Mouse (Mus musculus) liver, adult 2 months (tissue): ENCODE results near the gene Grwd1. TPM values are rescaled to one million over a fixed set of nuclear protein-coding genes. Genes with fewer than 3 reads are reported as not detected.

Experiments used
- DNase-seq: peaks from one replicate; pipeline ENCODE4 v3.0.0-alpha.2; 2011; ENCODE audit warnings: low read depth, low spot score; ENCODE audit errors: extremely low read depth
- H3K27ac ChIP-seq: fragments of 200-500 bp; replicated peaks from 2 replicates; pipeline ENCODE4 v1.5.1; 2012; ENCODE audit warnings: low read depth, mild to moderate bottlenecking, control low read depth, inconsistent platforms, low read length; ENCODE audit not compliant: insufficient read depth
- H3K27me3 ChIP-seq: fragments of 200-500 bp; 2 replicates; pipeline ENCODE4 v1.6.1; 2012; ENCODE audit warnings: mild to moderate bottlenecking, moderate library complexity, low read length, inconsistent platforms; ENCODE audit not compliant: control insufficient read depth, insufficient read depth
- H3K36me3 ChIP-seq: fragments of 200-500 bp; 2 replicates; pipeline ENCODE4 v1.6.1; 2012; ENCODE audit warnings: low read length, inconsistent platforms; ENCODE audit not compliant: control insufficient read depth, insufficient read depth
- H3K4me1 ChIP-seq: fragments of 200-500 bp; 2 replicates; pipeline ENCODE4 v1.6.1; 2011; ENCODE audit warnings: low read length; ENCODE audit not compliant: control insufficient read depth, insufficient read depth
- H3K4me3 ChIP-seq: fragments of 200-500 bp; 2 replicates; pipeline ENCODE4 v1.5.1; 2011; ENCODE audit warnings: low read depth, mild to moderate bottlenecking, control low read depth, low read length, moderate library complexity; ENCODE audit not compliant: insufficient read depth
- H3K79me2 ChIP-seq: fragments of 200-500 bp; 2 replicates; pipeline ENCODE4 v1.6.1; 2012; ENCODE audit warnings: inconsistent platforms, mild to moderate bottlenecking, low read length, moderate library complexity; ENCODE audit not compliant: control insufficient read depth, insufficient read depth
- H3K9ac ChIP-seq: fragments of 200-500 bp; 2 replicates; pipeline ENCODE4 v1.6.1; 2012; ENCODE audit warnings: low read depth, mild to moderate bottlenecking, control low read depth, inconsistent platforms, low read length
- CTCF ChIP-seq: fragments of 200-500 bp; IDR thresholded peaks from 2 replicates; pipeline ENCODE4 v1.5.1; 2011; ENCODE audit warnings: low read depth, low read length, control low read depth
- POLR2A ChIP-seq: fragments of 200-500 bp; IDR thresholded peaks from 2 replicates; pipeline ENCODE4 v1.6.1; 2011; ENCODE audit warnings: low read length, control low read depth; ENCODE audit not compliant: insufficient read depth; ENCODE audit errors: extremely low read depth
- WGBS: fragments of 180-500 bp; shearing (Covaris S2); methylation state at CpG from one replicate; pipeline ENCODE4 v1.1.7; 2018; 5-methylcytosine and 5-hydroxymethylcytosine counted together
- polyA plus RNA-seq: library from polyadenylated mRNA; depleted of rRNA; stranded (reverse); fragments of >200 nt; gene quantifications from 2 replicates; pipeline ENCODE4 v1.2.3, GENCODE M21; 2012; rRNA removed
- total RNA-seq: library from RNA; depleted of rRNA; stranded (reverse); fragments of >200 nt; gene quantifications from 2 replicates; pipeline ENCODE4 v1.2.3, GENCODE M21; 2014; rRNA removed

The Grwd1 gene
- total and polyA plus RNA-seq, 2 experiments: 5.3 to 11.0 TPM

DNA sequence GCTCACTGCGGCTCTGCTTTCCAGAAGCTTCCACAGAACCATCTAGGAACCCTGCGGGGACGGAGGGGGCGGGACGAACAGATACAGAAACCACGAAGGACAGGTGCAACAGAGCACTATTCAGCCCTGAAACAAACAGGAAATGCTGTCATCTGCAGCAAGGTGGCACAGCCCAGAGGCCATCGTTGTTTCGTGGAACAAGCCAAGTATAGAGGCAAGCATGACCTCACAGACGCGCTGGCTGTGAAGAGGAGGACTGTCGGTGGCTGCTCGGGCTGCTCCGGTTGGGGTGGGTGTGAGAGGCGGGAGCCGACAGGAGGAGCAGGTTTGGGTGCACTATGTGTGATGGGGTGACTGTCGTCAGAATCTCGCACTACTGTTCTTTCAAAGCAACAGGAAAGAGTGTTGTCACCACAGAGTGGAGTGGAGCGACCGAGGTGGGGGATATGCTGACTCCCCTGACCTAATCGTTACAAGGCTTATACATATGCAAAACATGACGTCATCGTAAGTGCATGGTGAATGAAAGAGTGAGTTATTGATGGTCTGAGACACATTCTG, 51.6 kb downstream of the Grwd1 start:
- H3K9ac ChIP-seq: no peak overlapping the region
- 16% methylated on average over 22 of the region's 22 CpGs for WGBS
- H3K27me3 ChIP-seq: no peaks in the 10 kb centered on the region
- H3K4me3 ChIP-seq: no peak overlapping the region
- no peak overlapping the region for H3K27ac ChIP-seq
- no peaks in the 10 kb centered on the region for H3K79me2 ChIP-seq
- TF ChIP-seq CTCF (no peak), POLR2A (no peak)
- no peaks in the 10 kb centered on the region for H3K36me3 ChIP-seq
- H3K4me1 ChIP-seq: peaks cover 4% of the 10 kb centered on the region
- no peak for DNase-seq

DNA sequence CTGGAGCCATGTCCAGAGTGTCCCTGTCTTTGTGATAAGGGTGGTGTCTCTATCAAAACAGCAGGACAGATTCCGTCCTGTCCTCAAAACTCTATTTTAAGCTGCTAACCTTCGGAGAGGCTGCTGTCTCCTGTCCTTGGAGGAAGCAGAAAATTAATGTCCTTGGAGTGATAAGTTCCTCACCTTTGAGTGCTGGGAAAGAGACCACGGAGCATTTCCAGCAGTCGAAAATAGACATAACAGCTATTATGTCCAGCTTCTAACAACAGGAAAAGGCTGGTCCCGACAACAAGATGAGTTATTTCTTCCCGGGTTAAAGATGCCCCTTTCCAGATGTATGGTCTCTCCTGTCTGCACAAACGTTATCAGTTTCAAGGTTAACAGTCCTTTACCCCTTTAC, 55.5 kb downstream of the Grwd1 start:
- Histone ChIP-seq H3K27me3 (no peaks in the 10 kb centered on the region), H3K4me1 (no peaks in the 10 kb centered on the region), H3K4me3 (no peak overlapping the region), H3K27ac (no peak overlapping the region), H3K9ac (no peak overlapping the region), H3K79me2 (no peaks in the 10 kb centered on the region), H3K36me3 (no peaks in the 10 kb centered on the region)
- no peak for TF ChIP-seq CTCF
- TF ChIP-seq POLR2A: no peak
- no peak for DNase-seq
- 68% methylated on average over 7 of the region's 7 CpGs for WGBS

Other genes with a start within 250 kb of the Grwd1 start
- 0.94 and 1.0 TPM in 2 replicates for gene Fgf21, start 215.5 kb downstream of the Grwd1 start, total RNA-seq
- 3.7 and 4.3 TPM in 2 replicates for gene Fgf21, start 215.5 kb downstream of the Grwd1 start, polyA plus RNA-seq
- gene Fut1, start 213.7 kb downstream of the Grwd1 start, total RNA-seq: not detected in 2 replicates
- gene Fut1, start 213.7 kb downstream of the Grwd1 start, polyA plus RNA-seq: 0.15 and 0.21 TPM in 2 replicates
- 0.09 TPM in 1 of 2 replicates, not detected in the other for gene Izumo1, start 209.1 kb downstream of the Grwd1 start, total RNA-seq
- 0.04 and 0.13 TPM in 2 replicates for gene Izumo1, start 209.1 kb downstream of the Grwd1 start, polyA plus RNA-seq
- gene Rasip1, start 203.5 kb downstream of the Grwd1 start, total RNA-seq: 2.3 and 4.3 TPM in 2 replicates
- 3.6 and 5.1 TPM in 2 replicates for gene Rasip1, start 203.5 kb downstream of the Grwd1 start, polyA plus RNA-seq
- 0.07 and 0.09 TPM in 2 replicates for gene Mamstr, start 191.0 kb downstream of the Grwd1 start, total RNA-seq
- 0.10 and 0.19 TPM in 2 replicates for gene Mamstr, start 191.0 kb downstream of the Grwd1 start, polyA plus RNA-seq
- 0.18 TPM in 1 of 2 replicates, not detected in the other for gene Fut2, start 164.6 kb downstream of the Grwd1 start, total RNA-seq
- 0.05 and 0.14 TPM in 2 replicates for gene Fut2, start 164.6 kb downstream of the Grwd1 start, polyA plus RNA-seq
- gene Ntn5, start 146.9 kb downstream of the Grwd1 start, total RNA-seq: not detected in 2 replicates
- not detected in 2 replicates for gene Ntn5, start 146.9 kb downstream of the Grwd1 start, polyA plus RNA-seq
- gene Sec1, start 136.5 kb downstream of the Grwd1 start, total RNA-seq: not detected in 2 replicates
- gene Sec1, start 136.5 kb downstream of the Grwd1 start, polyA plus RNA-seq: not detected in 2 replicates
- gene Car11, start 131.1 kb downstream of the Grwd1 start, total RNA-seq: 0.09 and 0.13 TPM in 2 replicates
- gene Car11, start 131.1 kb downstream of the Grwd1 start, polyA plus RNA-seq: 0.59 and 1.6 TPM in 2 replicates
- gene Dbp, start 125.9 kb downstream of the Grwd1 start, total RNA-seq: 93.0 and 110 TPM in 2 replicates
- gene Dbp, start 125.9 kb downstream of the Grwd1 start, polyA plus RNA-seq: 8.6 and 17.0 TPM in 2 replicates
- gene Rpl18, start 115.5 kb downstream of the Grwd1 start, total RNA-seq: 436 and 542 TPM in 2 replicates
- 366 and 534 TPM in 2 replicates for gene Rpl18, start 115.5 kb downstream of the Grwd1 start, polyA plus RNA-seq
- 13.4 and 15.2 TPM in 2 replicates for gene Sphk2, start 112.9 kb downstream of the Grwd1 start, total RNA-seq
- gene Sphk2, start 112.9 kb downstream of the Grwd1 start, polyA plus RNA-seq: 62.9 and 80.1 TPM in 2 replicates
- 0.18 TPM in 1 of 2 replicates, not detected in the other for gene Fam83e, start 109.7 kb downstream of the Grwd1 start, total RNA-seq
- 0.05 and 0.10 TPM in 2 replicates for gene Fam83e, start 109.7 kb downstream of the Grwd1 start, polyA plus RNA-seq
- not detected in 2 replicates for gene Spaca4, start 105.1 kb downstream of the Grwd1 start, total RNA-seq
- not detected in 2 replicates for gene Spaca4, start 105.1 kb downstream of the Grwd1 start, polyA plus RNA-seq
- gene Lmtk3, start 47.2 kb downstream of the Grwd1 start, total RNA-seq: not detected in 2 replicates
- 0.02 TPM in 1 of 2 replicates, not detected in the other for gene Lmtk3, start 47.2 kb downstream of the Grwd1 start, polyA plus RNA-seq
- not detected in 2 replicates for gene Sult2b1, start 46.3 kb downstream of the Grwd1 start, total RNA-seq
- 0.10 TPM in 1 of 2 replicates, not detected in the other for gene Sult2b1, start 46.3 kb downstream of the Grwd1 start, polyA plus RNA-seq
- 18.1 and 20.9 TPM in 2 replicates for gene Cyth2, start 16.4 kb downstream of the Grwd1 start, total RNA-seq
- 14.2 and 14.8 TPM in 2 replicates for gene Cyth2, start 16.4 kb downstream of the Grwd1 start, polyA plus RNA-seq
- 0.07 TPM in 1 of 2 replicates, not detected in the other for gene Kcnj14, start 6.2 kb downstream of the Grwd1 start, total RNA-seq
- gene Kcnj14, start 6.2 kb downstream of the Grwd1 start, polyA plus RNA-seq: 0.11 TPM in 1 of 2 replicates, not detected in the other
- 68.9 and 85.4 TPM in 2 replicates for gene Kdelr1, start 41.8 kb upstream of the Grwd1 start, total RNA-seq
- 253 and 258 TPM in 2 replicates for gene Kdelr1, start 41.8 kb upstream of the Grwd1 start, polyA plus RNA-seq
- under 0.01 and 0.07 TPM in 2 replicates for gene Grin2d, start 47.4 kb upstream of the Grwd1 start, total RNA-seq
- gene Grin2d, start 47.4 kb upstream of the Grwd1 start, polyA plus RNA-seq: 0.19 and 0.20 TPM in 2 replicates
- gene Syngr4, start 65.8 kb upstream of the Grwd1 start, total RNA-seq: not detected in 2 replicates
- gene Syngr4, start 65.8 kb upstream of the Grwd1 start, polyA plus RNA-seq: 0.12 TPM in 1 of 2 replicates, not detected in the other
- 16.6 and 27.7 TPM in 2 replicates for gene Tmem143, start 66.0 kb upstream of the Grwd1 start, total RNA-seq
- 53.7 and 59.5 TPM in 2 replicates for gene Tmem143, start 66.0 kb upstream of the Grwd1 start, polyA plus RNA-seq
- gene Emp3, start 90.5 kb upstream of the Grwd1 start, total RNA-seq: 2.1 and 3.6 TPM in 2 replicates
- 8.5 and 13.6 TPM in 2 replicates for gene Emp3, start 90.5 kb upstream of the Grwd1 start, polyA plus RNA-seq
- gene Ccdc114, start 93.1 kb upstream of the Grwd1 start, total RNA-seq: 0.18 TPM in 1 of 2 replicates, not detected in the other
- gene Ccdc114, start 93.1 kb upstream of the Grwd1 start, polyA plus RNA-seq: 0.06 and 0.32 TPM in 2 replicates
- gene Abcc6, start 199.4 kb upstream of the Grwd1 start, total RNA-seq: 86.3 and 116 TPM in 2 replicates
- gene Abcc6, start 199.4 kb upstream of the Grwd1 start, polyA plus RNA-seq: 120 and 192 TPM in 2 replicates
- gene Nomo1, start 202.8 kb upstream of the Grwd1 start, total RNA-seq: 15.3 and 21.7 TPM in 2 replicates
- gene Nomo1, start 202.8 kb upstream of the Grwd1 start, polyA plus RNA-seq: 16.9 and 19.7 TPM in 2 replicates